Comparison of ENCODE assay signal across 8 mouse cellular contexts in genomic region chr8:84148531-84148850, GRCm38 (mm10). TPM values are rescaled to one million over a fixed set of nuclear protein-coding genes. Genes with fewer than 3 reads are reported as not detected.
DNase-seq lines count a peak whose midpoint lies in the region; ATAC-seq and TF ChIP-seq lines count a peak whose summit lies in the region.

No protein-coding gene starts in this region.

- no peak overlapping the region for H3K9ac ChIP-seq in embryonic facial prominence, embryonic 14.5 days (ENCODE audit: low read depth, low read length)
- no peak overlapping the region for H3K9ac ChIP-seq in kidney, postnatal 0 days (ENCODE audit: low read depth, low read length)
- peak overlapping the region; percentile 45; the same call in 1 of the 2 replicates for H3K9ac ChIP-seq in midbrain, embryonic 16.5 days (ENCODE audit: low read depth, low read length)

- peaks cover 16% of the 10 kb centered on the region for H3K36me3 ChIP-seq in heart, embryonic 10.5 days
- H3K36me3 ChIP-seq in embryonic facial prominence, embryonic 14.5 days (ENCODE audit: control insufficient read depth, insufficient read depth, low read length): peaks cover 20% of the 10 kb centered on the region
- peaks cover 6% of the 10 kb centered on the region; the same call in 1 of the 2 replicates for H3K36me3 ChIP-seq in kidney, postnatal 0 days (ENCODE audit: insufficient read depth, low read length)
- H3K36me3 ChIP-seq in midbrain, embryonic 16.5 days (ENCODE audit: control insufficient read depth, insufficient read depth, low read length): peaks cover 4% of the 10 kb centered on the region

- no peak for TF ChIP-seq CTCF in kidney, postnatal 0 days (IDR thresholded peaks at IDR 0.05; ENCODE audit: low read depth)

- H3K4me3 ChIP-seq in heart, embryonic 10.5 days: peak overlapping the region; percentile 81
- H3K4me3 ChIP-seq in embryonic facial prominence, embryonic 14.5 days (ENCODE audit: low read depth, low read length): peak overlapping the region; percentile 63; the same call in 1 of the 2 replicates
- H3K4me3 ChIP-seq in kidney, postnatal 0 days (replicated peaks; ENCODE audit: low read depth, low read length): no peak overlapping the region
- peak overlapping the region; percentile 57 for H3K4me3 ChIP-seq in midbrain, embryonic 16.5 days (ENCODE audit: low read depth, low read length)

- no peak for ATAC-seq in embryonic facial prominence, embryonic 14.5 days (ENCODE audit: low read depth)
- no peak for ATAC-seq in kidney, postnatal 0 days (replicated peaks; ENCODE audit: low FRiP score, low read depth)
- peak; percentile 9 for ATAC-seq in midbrain, embryonic 16.5 days

- no peaks in the 10 kb centered on the region for H3K27me3 ChIP-seq in heart, embryonic 10.5 days (ENCODE audit: insufficient read depth, poor library complexity, severe bottlenecking)
- no peaks in the 10 kb centered on the region for H3K27me3 ChIP-seq in embryonic facial prominence, embryonic 14.5 days (replicated peaks; ENCODE audit: control insufficient read depth, insufficient read depth, low read length)
- no peaks in the 10 kb centered on the region for H3K27me3 ChIP-seq in kidney, postnatal 0 days (ENCODE audit: insufficient read depth, low read length)
- no peaks in the 10 kb centered on the region for H3K27me3 ChIP-seq in midbrain, embryonic 16.5 days (ENCODE audit: control insufficient read depth, insufficient read depth, low read depth, low read length)

- peak overlapping the region; percentile 90; the same call in 1 of the 2 replicates for H3K27ac ChIP-seq in heart, embryonic 10.5 days
- no peak overlapping the region for H3K27ac ChIP-seq in embryonic facial prominence, embryonic 14.5 days (replicated peaks; ENCODE audit: low read depth, low read length)
- H3K27ac ChIP-seq in kidney, postnatal 0 days: 0 out of 2 replicates have a peak overlapping the region, but pooled peaks have one; percentile 0
- no peak overlapping the region for H3K27ac ChIP-seq in midbrain, embryonic 16.5 days (ENCODE audit: low read length)

- no peaks in the 10 kb centered on the region for H3K9me3 ChIP-seq in heart, embryonic 10.5 days
- H3K9me3 ChIP-seq in embryonic facial prominence, embryonic 14.5 days (ENCODE audit: control insufficient read depth, low read length): no peaks in the 10 kb centered on the region
- H3K9me3 ChIP-seq in kidney, postnatal 0 days (replicated peaks; ENCODE audit: low read length): no peaks in the 10 kb centered on the region
- H3K9me3 ChIP-seq in midbrain, embryonic 16.5 days (replicated peaks; ENCODE audit: control insufficient read depth, low read length, poor library complexity, severe bottlenecking): no peaks in the 10 kb centered on the region

- H3K4me2 ChIP-seq in embryonic facial prominence, embryonic 14.5 days (ENCODE audit: low read depth, low read length): peak overlapping the region; percentile 78; the same call in 1 of the 2 replicates
- peak overlapping the region; percentile 93 for H3K4me2 ChIP-seq in kidney, postnatal 0 days (ENCODE audit: low read length)
- peak overlapping the region; percentile 81 for H3K4me2 ChIP-seq in midbrain, embryonic 16.5 days (ENCODE audit: low read length)

- 86% methylated on average over 5 of the region's 5 CpGs for WGBS in heart, embryonic 10.5 days
- 86% methylated on average over 5 of the region's 5 CpGs for WGBS in embryonic facial prominence, embryonic 14.5 days
- 88% methylated on average over 5 of the region's 5 CpGs for WGBS in kidney, postnatal 0 days
- 95% methylated on average over 5 of the region's 5 CpGs for WGBS in midbrain, embryonic 16.5 days

- intact Hi-C loops in heart, postnatal 36 days (cut with DNase I): loop anchor here (5.0 kb wide), 1 partner anchor 86 kb away; no protein-coding TSS in a partner anchor

- no peak for DNase-seq in heart, embryonic 10.5 days (ENCODE audit: low spot score)
- no peak for DNase-seq in heart, postnatal 36 days
- DNase-seq in embryonic facial prominence, embryonic 14.5 days (ENCODE audit: low spot score): no peak
- no peak for DNase-seq in kidney, postnatal 0 days (ENCODE audit: low spot score)
- DNase-seq in frontal cortex, postnatal 14 days (ENCODE audit: low spot score in 2 of 2): no peak
- DNase-seq in frontal cortex, postnatal 10 days (ENCODE audit: low spot score in 2 of 2): no peak
- no peak for DNase-seq in layer of hippocampus, adult 8-10 months (ENCODE audit: low spot score in 2 of 2)

- H3K4me1 ChIP-seq in heart, embryonic 10.5 days: peaks cover 18% of the 10 kb centered on the region
- H3K4me1 ChIP-seq in embryonic facial prominence, embryonic 14.5 days (ENCODE audit: control insufficient read depth, insufficient read depth, low read length): peaks cover 11% of the 10 kb centered on the region
- peaks cover 10% of the 10 kb centered on the region; the same call in 1 of the 2 replicates for H3K4me1 ChIP-seq in kidney, postnatal 0 days (replicated peaks; ENCODE audit: insufficient read depth, low read length)
- peaks cover 19% of the 10 kb centered on the region for H3K4me1 ChIP-seq in midbrain, embryonic 16.5 days (ENCODE audit: control insufficient read depth, insufficient read depth, low read length)

RNA-seq across cellular contexts. Expression of gene 4930432K21Rik, which starts 0.7 kb away (rescaled TPM):
- 0.79 and 1.5 TPM in 2 replicates for polyA plus RNA-seq in heart, embryonic 10.5 days (2016; fragmentation: Nextera tagmentation; extraction: Ambion mirVana)
- total RNA-seq in heart, postnatal 36 days (2021): under 1 TPM in 1 of 2 experiments, not detected in 1; 0.36 TPM
- 0.77 and 1.0 TPM in 2 replicates for polyA plus RNA-seq in embryonic facial prominence, embryonic 14.5 days (2014; fragmentation: Nextera tagmentation; extraction: Ambion mirVana)
- polyA plus RNA-seq in kidney, postnatal 0 days (2015; fragmentation: Nextera tagmentation; extraction: Ambion mirVana): 1.3 and 1.6 TPM in 2 replicates
- 2.1 and 2.5 TPM in 2 replicates for polyA plus RNA-seq in midbrain, embryonic 16.5 days (2015; fragmentation: Nextera tagmentation; extraction: Ambion mirVana)
- total RNA-seq in layer of hippocampus, adult 8-10 months (2022): 1 to 10 TPM; 2.1 to 3.5 (median 2.6) TPM

RNA-seq across cellular contexts. Expression of gene Cc2d1a, which starts 0.8 kb away (rescaled TPM):
- polyA plus RNA-seq in heart, embryonic 10.5 days (2016; fragmentation: Nextera tagmentation; extraction: Ambion mirVana): 19.5 and 19.7 TPM in 2 replicates
- 10 to 100 TPM; 14.5 to 15.8 TPM for total RNA-seq in heart, postnatal 36 days (2021)
- polyA plus RNA-seq in embryonic facial prominence, embryonic 14.5 days (2014; fragmentation: Nextera tagmentation; extraction: Ambion mirVana): 20.2 and 21.3 TPM in 2 replicates
- 17.2 and 19.1 TPM in 2 replicates for polyA plus RNA-seq in kidney, postnatal 0 days (2015; fragmentation: Nextera tagmentation; extraction: Ambion mirVana)
- polyA plus RNA-seq in midbrain, embryonic 16.5 days (2015; fragmentation: Nextera tagmentation; extraction: Ambion mirVana): 55.7 and 64.8 TPM in 2 replicates
- 10 to 100 TPM; 54.1 to 61.7 (median 57.8) TPM for total RNA-seq in layer of hippocampus, adult 8-10 months (2022)

RNA-seq across cellular contexts. Expression of gene Podnl1, which starts 22.7 kb away (rescaled TPM):
- polyA plus RNA-seq in heart, embryonic 10.5 days (2016; fragmentation: Nextera tagmentation; extraction: Ambion mirVana): 0.05 and 0.10 TPM in 2 replicates
- total RNA-seq in heart, postnatal 36 days (2021): not detected
- 1.7 and 2.4 TPM in 2 replicates for polyA plus RNA-seq in embryonic facial prominence, embryonic 14.5 days (2014; fragmentation: Nextera tagmentation; extraction: Ambion mirVana)
- polyA plus RNA-seq in kidney, postnatal 0 days (2015; fragmentation: Nextera tagmentation; extraction: Ambion mirVana): 0.05 and 0.14 TPM in 2 replicates
- polyA plus RNA-seq in midbrain, embryonic 16.5 days (2015; fragmentation: Nextera tagmentation; extraction: Ambion mirVana): 0.53 and 0.70 TPM in 2 replicates
- total RNA-seq in layer of hippocampus, adult 8-10 months (2022): not detected

RNA-seq across cellular contexts. Expression of gene Nanos3, which starts 36.5 kb away (rescaled TPM):
- polyA plus RNA-seq in heart, embryonic 10.5 days (2016; fragmentation: Nextera tagmentation; extraction: Ambion mirVana): 1.2 and 2.3 TPM in 2 replicates
- under 1 TPM; 0.80 to 0.95 TPM for total RNA-seq in heart, postnatal 36 days (2021)
- 3.0 and 4.5 TPM in 2 replicates for polyA plus RNA-seq in embryonic facial prominence, embryonic 14.5 days (2014; fragmentation: Nextera tagmentation; extraction: Ambion mirVana)
- polyA plus RNA-seq in kidney, postnatal 0 days (2015; fragmentation: Nextera tagmentation; extraction: Ambion mirVana): 8.6 and 9.6 TPM in 2 replicates
- polyA plus RNA-seq in midbrain, embryonic 16.5 days (2015; fragmentation: Nextera tagmentation; extraction: Ambion mirVana): 6.6 and 7.1 TPM in 2 replicates
- total RNA-seq in layer of hippocampus, adult 8-10 months (2022): 1 to 10 TPM; 1.0 to 3.7 (median 2.8) TPM

RNA-seq across cellular contexts. Expression of gene Dcaf15, which starts 43.9 kb away (rescaled TPM):
- polyA plus RNA-seq in heart, embryonic 10.5 days (2016; fragmentation: Nextera tagmentation; extraction: Ambion mirVana): 10.4 and 14.2 TPM in 2 replicates
- total RNA-seq in heart, postnatal 36 days (2021): 1 to 10 TPM; 8.1 to 8.2 TPM
- 8.4 and 9.9 TPM in 2 replicates for polyA plus RNA-seq in embryonic facial prominence, embryonic 14.5 days (2014; fragmentation: Nextera tagmentation; extraction: Ambion mirVana)
- polyA plus RNA-seq in kidney, postnatal 0 days (2015; fragmentation: Nextera tagmentation; extraction: Ambion mirVana): 7.5 TPM in 2 replicates
- polyA plus RNA-seq in midbrain, embryonic 16.5 days (2015; fragmentation: Nextera tagmentation; extraction: Ambion mirVana): 20.6 and 24.7 TPM in 2 replicates
- total RNA-seq in layer of hippocampus, adult 8-10 months (2022): 10 to 100 TPM; 18.9 to 21.6 (median 19.3) TPM

Comparison
In these comparisons a context has a peak if more than half of its experiments do, and no peak if none do; other contexts are left out.
1. H3K27ac ChIP-seq: peak in heart, embryonic 10.5 days (single experiment) and kidney, postnatal 0 days (single experiment); none in embryonic facial prominence, embryonic 14.5 days (single experiment) and midbrain, embryonic 16.5 days (single experiment).
2. Peak in every context shown above with its lines, with median percentiles within 50 percentile points of each other: H3K4me2 ChIP-seq.